Mouse (Mus musculus) embryonic facial prominence, embryonic 14.5 days (tissue): ENCODE results near the gene Wap. TPM values are rescaled to one million over a fixed set of nuclear protein-coding genes. Genes with fewer than 3 reads are reported as not detected.

Source experiments
- ATAC-seq: fragments of 200-750 bp; cut with Nextera tagmentation; 2 replicates; pipeline ENCODE4 v1.8.0; 2017; ENCODE audit warnings: low read depth, moderate number of reproducible peaks, moderate TSS enrichment
- DNase-seq: peaks from one replicate; pipeline ENCODE4 v3.0.0-alpha.2; 2015; ENCODE audit warnings: low spot score
- H3K27ac ChIP-seq: fragments of 300-500 bp; sonication (generic); replicated peaks from 2 replicates; pipeline ENCODE4 v1.5.1; 2014; ENCODE audit warnings: low read depth, mild to moderate bottlenecking, low read length, moderate library complexity
- H3K27me3 ChIP-seq: fragments of 300-500 bp; sonication (generic); replicated peaks from 2 replicates; pipeline ENCODE4 v1.6.1; 2014; ENCODE audit warnings: low read length; ENCODE audit not compliant: control insufficient read depth, insufficient read depth
- H3K36me3 ChIP-seq: fragments of 300-500 bp; sonication (generic); 2 replicates; pipeline ENCODE4 v1.6.1; 2014; ENCODE audit warnings: low read length, mixed read lengths; ENCODE audit not compliant: control insufficient read depth, insufficient read depth
- H3K4me1 ChIP-seq: fragments of 300-500 bp; sonication (generic); 2 replicates; pipeline ENCODE4 v1.6.1; 2014; ENCODE audit warnings: antibody characterized with exemption, low read length; ENCODE audit not compliant: control insufficient read depth, insufficient read depth
- H3K4me2 ChIP-seq: fragments of 300-500 bp; sonication (generic); 2 replicates; pipeline ENCODE4 v1.6.1; 2014; ENCODE audit warnings: low read depth, mild to moderate bottlenecking, low read length, moderate library complexity, mixed read lengths
- H3K4me3 ChIP-seq: fragments of 300-500 bp; sonication (generic); 2 replicates; pipeline ENCODE4 v1.5.1; 2014; ENCODE audit warnings: low read depth, mild to moderate bottlenecking, low read length
- H3K9ac ChIP-seq: fragments of 300-500 bp; sonication (generic); 2 replicates; pipeline ENCODE4 v1.6.1; 2014; ENCODE audit warnings: low read depth, mild to moderate bottlenecking, low read length, moderate library complexity, mixed read lengths
- H3K9me3 ChIP-seq: fragments of 300-500 bp; sonication (generic); 2 replicates; pipeline ENCODE4 v1.6.1; 2016; ENCODE audit warnings: low read length; ENCODE audit not compliant: control insufficient read depth
- WGBS: fragments of 180-500 bp; shearing (Covaris S2); extraction: QIAGEN DNeasy Blood & Tissue Kit; methylation state at CpG from one replicate; pipeline ENCODE4 v1.1.7; 2014; 5-methylcytosine and 5-hydroxymethylcytosine counted together
- polyA plus RNA-seq: library from polyadenylated mRNA; unstranded; fragments of >200 nt; fragmentation: Nextera tagmentation; extraction: Ambion mirVana; gene quantifications from 2 replicates; pipeline ENCODE4 v1.2.1, GENCODE M21; 2014

The Wap gene
- polyA plus RNA-seq, 1 experiment from 2014 or later = not detected

- no peaks in the 10 kb centered on the region for H3K9me3 ChIP-seq
- no peak overlapping the region for H3K4me3 ChIP-seq
- H3K27ac ChIP-seq = no peak overlapping the region
- peak; percentile 51 for DNase-seq
- H3K4me1 ChIP-seq = no peaks in the 10 kb centered on the region
- no peaks in the 10 kb centered on the region for H3K36me3 ChIP-seq
- WGBS = 67% methylated on average over 6 of the region's 6 CpGs
- H3K9ac ChIP-seq = no peak overlapping the region
- H3K27me3 ChIP-seq = no peaks in the 10 kb centered on the region
- no peak overlapping the region for H3K4me2 ChIP-seq
- peak; percentile 82 for ATAC-seq
Observed at GRCm38 (mm10) chr11:6644566-6644965, 6.1 kb upstream of the Wap start.

- Histone ChIP-seq H3K9ac (no peak overlapping the region), H3K27ac (no peak overlapping the region), H3K36me3 (no peaks in the 10 kb centered on the region), H3K4me1 (no peaks in the 10 kb centered on the region), H3K27me3 (no peaks in the 10 kb centered on the region), H3K4me3 (no peak overlapping the region), H3K9me3 (no peaks in the 10 kb centered on the region), H3K4me2 (no peak overlapping the region)
- ATAC-seq (no peak), DNase-seq (no peak)
- 80% methylated on average over 6 of the region's 6 CpGs for WGBS
Observed at GRCm38 (mm10) chr11:6639072-6639471, 635 bp upstream of the Wap start.

- ATAC-seq = no peak
- 78% methylated on average over 8 of the region's 8 CpGs for WGBS
- DNase-seq = no peak
Observed at GRCm38 (mm10) chr11:6636150-6636549, 2.3 kb downstream of the Wap start.

GRCm38 (mm10) chr11:6629655-6630054, 8.8 kb downstream of the Wap start:
- H3K4me1 ChIP-seq = peaks cover 6% of the 10 kb centered on the region
- H3K9ac ChIP-seq = no peak overlapping the region
- H3K9me3 ChIP-seq = 0 out of 2 replicates have a peak, but pooled peaks cover 7% of the 10 kb centered on the region
- H3K4me3 ChIP-seq = no peak overlapping the region
- H3K27ac ChIP-seq = no peak overlapping the region
- H3K36me3 ChIP-seq = no peaks in the 10 kb centered on the region
- ATAC-seq = no peak
- no peak overlapping the region for H3K4me2 ChIP-seq
- no peak for DNase-seq
- no peaks in the 10 kb centered on the region for H3K27me3 ChIP-seq

More at GRCm38 (mm10) chr11:6636150-6636549, 2.3 kb downstream of the Wap start:
- Histone ChIP-seq H3K4me1 (no peaks in the 10 kb centered on the region), H3K36me3 (no peaks in the 10 kb centered on the region), H3K27ac (no peak overlapping the region), H3K4me2 (no peak overlapping the region), H3K9ac (no peak overlapping the region), H3K9me3 (0 out of 2 replicates have a peak, but pooled peaks cover 7% of the 10 kb centered on the region), H3K27me3 (no peaks in the 10 kb centered on the region), H3K4me3 (no peak overlapping the region)

GRCm38 (mm10) chr11:6628568-6628967, 9.9 kb downstream of the Wap start:
- Histone ChIP-seq H3K4me1 (peaks cover 6% of the 10 kb centered on the region), H3K9ac (no peak overlapping the region), H3K4me3 (no peak overlapping the region), H3K36me3 (peaks cover 10% of the 10 kb centered on the region), H3K4me2 (no peak overlapping the region), H3K9me3 (0 out of 2 replicates have a peak, but pooled peaks cover 7% of the 10 kb centered on the region), H3K27ac (no peak overlapping the region), H3K27me3 (no peaks in the 10 kb centered on the region)
- DNase-seq (peak; percentile 19), ATAC-seq (no peak)
- WGBS = 31% methylated on average over 4 of the region's 4 CpGs

GRCm38 (mm10) chr11:6627731-6628130, 10.7 kb downstream of the Wap start:
- Histone ChIP-seq H3K27ac (no peak overlapping the region), H3K36me3 (peaks cover 19% of the 10 kb centered on the region), H3K4me3 (no peak overlapping the region), H3K4me2 (no peak overlapping the region), H3K4me1 (peaks cover 6% of the 10 kb centered on the region), H3K9ac (no peak overlapping the region), H3K9me3 (0 out of 2 replicates have a peak, but pooled peaks cover 7% of the 10 kb centered on the region), H3K27me3 (no peaks in the 10 kb centered on the region)
- 91% methylated on average over 4 of the region's 4 CpGs for WGBS
- no peak for DNase-seq
- ATAC-seq = no peak

GRCm38 (mm10) chr11:6626388-6626772, 12.1 kb downstream of the Wap start:
- WGBS = 11% methylated on average over 16 of the region's 16 CpGs
- Histone ChIP-seq H3K4me1 (peaks cover 6% of the 10 kb centered on the region), H3K27ac (peak overlapping the region; percentile 87), H3K36me3 (peaks cover 32% of the 10 kb centered on the region), H3K4me2 (peak overlapping the region; percentile 83), H3K4me3 (peak overlapping the region; percentile 68), H3K9ac (peak overlapping the region; percentile 79), H3K9me3 (0 out of 2 replicates have a peak, but pooled peaks cover 3% of the 10 kb centered on the region), H3K27me3 (no peaks in the 10 kb centered on the region)
- 0 out of 2 replicates have a peak, but pooled peaks have one; percentile 2 for ATAC-seq
- DNase-seq = no peak

GRCm38 (mm10) chr11:6625478-6626387, 12.7 kb downstream of the Wap start, which contains the start of gene Tbrg4:
TSS of gene Tbrg4 (minus strand) at chr11:6626067.
- Histone ChIP-seq H3K9ac (peak within 1 kb of the TSS; percentile 79), H3K27ac (peak within 1 kb of the TSS; percentile 87), H3K4me2 (peak within 1 kb of the TSS; percentile 83), H3K36me3 (peaks cover 39% of the 10 kb centered on the region), H3K4me1 (peaks cover 6% of the 10 kb centered on the region), H3K4me3 (peak within 1 kb of the TSS; percentile 68), H3K27me3 (no peaks in the 10 kb centered on the region), H3K9me3 (no peaks in the 10 kb centered on the region)
- peak; percentile 94 for ATAC-seq
- WGBS = under 1% methylated on average over 66 of the region's 66 CpGs
- peak; percentile 97 for DNase-seq
